Mouse (Mus musculus) megakaryocyte, embryonic 14.5 days (primary cell): ENCODE results near the gene Amh. TPM values are rescaled to one million over a fixed set of nuclear protein-coding genes. Genes with fewer than 3 reads are reported as not detected.

Source experiments
- H3K27me3 ChIP-seq: replicated peaks from 2 replicates; pipeline ENCODE3; 2012; ENCODE audit warnings: inconsistent platforms
- H3K36me3 ChIP-seq: replicated peaks from 2 replicates; pipeline ENCODE3; 2012; ENCODE audit warnings: low read length, inconsistent platforms, mixed read lengths
- H3K4me1 ChIP-seq: 2 replicates; pipeline ENCODE4 v1.6.1; 2012; ENCODE audit warnings: inconsistent platforms
- H3K4me3 ChIP-seq: replicated peaks from 2 replicates; pipeline ENCODE3; 2012; ENCODE audit warnings: moderate library complexity, mild to moderate bottlenecking, inconsistent platforms
- H3K9me3 ChIP-seq: 2 replicates; pipeline ENCODE4 v1.6.1; 2012; ENCODE audit warnings: inconsistent platforms
- FLI1 ChIP-seq: IDR thresholded peaks from 2 replicates; pipeline ENCODE4 v1.6.1; 2012; ENCODE audit warnings: low read length, inconsistent platforms, mixed read lengths
- GATA1 ChIP-seq: IDR thresholded peaks from 3 replicates; pipeline ENCODE4 v1.6.1; 2012; ENCODE audit warnings: mixed read lengths, low read length, inconsistent platforms, borderline replicate concordance
- polyA plus RNA-seq: library from polyadenylated mRNA; stranded (reverse); fragments of >175 nt; gene quantifications from 2 replicates; pipeline ENCODE4 v1.2.3, GENCODE M21; 2012; ENCODE audit warnings: low replicate concordance; ENCODE audit not compliant: insufficient read depth

Gene Amh
- polyA plus RNA-seq, 1 experiment, result 1.1 TPM

GRCm38 (mm10) chr10:80837827-80838226 lies 32.8 kb downstream of the Amh start:
- Histone ChIP-seq H3K4me3 (no peak overlapping the region), H3K9me3 (peaks cover 18% of the 10 kb centered on the region), H3K36me3 (no peaks in the 10 kb centered on the region), H3K27me3 (peaks cover 92% of the 10 kb centered on the region), H3K4me1 (peaks cover 55% of the 10 kb centered on the region)
- TF ChIP-seq FLI1 (no peak), GATA1 (no peak)

DNA sequence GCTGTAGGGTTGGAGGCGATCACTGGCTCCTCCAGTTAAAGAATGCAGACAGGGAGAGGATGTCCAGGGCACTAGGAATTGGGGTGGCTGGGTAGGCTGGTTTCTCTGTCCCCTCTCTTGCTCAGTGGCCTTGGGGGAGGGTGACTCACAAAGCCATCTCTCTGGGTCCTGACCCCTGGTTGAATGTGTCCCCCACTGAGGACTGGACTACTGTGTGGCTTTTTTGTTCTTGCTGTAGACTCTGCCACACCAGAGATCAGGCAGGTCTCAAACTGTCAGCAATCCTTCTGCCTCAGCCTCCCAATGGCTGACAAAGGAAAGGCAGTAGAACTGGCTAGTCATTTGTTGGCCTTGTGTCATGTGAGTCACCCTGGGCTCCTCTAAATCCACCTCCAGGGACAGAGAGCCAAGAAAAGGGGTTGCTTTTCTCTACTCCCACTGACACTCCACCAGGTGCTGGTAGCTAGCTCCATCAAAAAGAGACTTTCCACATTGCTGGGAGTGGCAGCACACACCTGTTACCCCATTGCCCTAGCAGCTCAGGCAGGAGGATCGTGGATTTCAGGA lies 33.4 kb downstream of the Amh start:
- peaks cover 51% of the 10 kb centered on the region for H3K4me1 ChIP-seq
- TF ChIP-seq GATA1, result no peak
- no peak for TF ChIP-seq FLI1
- peaks cover 92% of the 10 kb centered on the region for H3K27me3 ChIP-seq
- peaks cover 18% of the 10 kb centered on the region for H3K9me3 ChIP-seq
- H3K36me3 ChIP-seq, result no peaks in the 10 kb centered on the region
- no peak overlapping the region for H3K4me3 ChIP-seq

DNA sequence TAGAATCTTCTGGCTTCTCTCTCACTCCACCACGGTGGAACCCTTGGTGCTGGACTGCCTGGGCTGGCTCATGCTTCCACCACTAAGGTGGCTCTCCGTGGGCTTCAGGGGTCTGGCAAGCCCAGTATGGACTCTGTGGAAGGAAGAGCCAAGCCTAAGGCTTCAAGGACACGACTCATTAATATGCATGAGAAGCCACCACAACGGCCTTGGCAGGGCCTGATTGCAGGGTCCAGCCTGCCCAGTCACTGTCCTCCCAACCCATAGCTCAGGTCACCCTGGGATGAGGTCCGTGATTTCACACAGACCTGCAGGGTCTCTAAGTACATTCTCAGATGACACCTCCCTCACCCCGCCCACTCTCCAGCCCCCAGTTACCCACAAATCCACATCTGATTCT lies 34.8 kb downstream of the Amh start:
- no peak for TF ChIP-seq FLI1
- TF ChIP-seq GATA1, result no peak
- peaks cover 92% of the 10 kb centered on the region for H3K27me3 ChIP-seq

DNA sequence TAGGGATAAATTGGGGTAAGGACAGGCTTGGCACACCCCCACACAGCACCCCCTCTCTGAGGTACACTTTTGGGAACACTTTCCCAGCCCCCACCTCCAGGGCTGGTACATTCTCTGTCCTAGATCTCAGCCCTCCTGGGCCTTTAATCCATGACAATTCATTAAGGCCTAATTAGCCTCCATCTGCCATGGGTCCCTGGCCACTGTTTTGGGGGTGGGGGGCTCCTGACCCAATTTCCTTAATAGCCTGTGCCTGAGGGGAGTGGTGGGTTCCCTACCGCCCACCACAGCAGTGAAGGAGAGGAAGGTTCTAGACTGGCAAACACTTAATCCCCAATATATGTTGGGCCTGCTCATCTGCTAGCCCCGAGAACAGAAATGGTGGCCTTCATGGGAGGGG lies 36.6 kb downstream of the Amh start:
- H3K9me3 ChIP-seq, result no peaks in the 10 kb centered on the region
- H3K4me1 ChIP-seq, result peaks cover 41% of the 10 kb centered on the region
- TF ChIP-seq FLI1 (no peak), GATA1 (no peak)
- H3K36me3 ChIP-seq, result no peaks in the 10 kb centered on the region
- H3K27me3 ChIP-seq, result peaks cover 92% of the 10 kb centered on the region
- H3K4me3 ChIP-seq, result no peak overlapping the region

More for the DNA sequence above, 34.8 kb downstream of the Amh start:
- peaks cover 52% of the 10 kb centered on the region for H3K4me1 ChIP-seq
- no peaks in the 10 kb centered on the region for H3K36me3 ChIP-seq
- peaks cover 11% of the 10 kb centered on the region for H3K9me3 ChIP-seq
- H3K4me3 ChIP-seq, result no peak overlapping the region

- peaks cover 91% of the 10 kb centered on the region for H3K27me3 ChIP-seq
- peaks cover 34% of the 10 kb centered on the region for H3K4me1 ChIP-seq
- H3K4me3 ChIP-seq, result no peak overlapping the region
- H3K9me3 ChIP-seq, result no peaks in the 10 kb centered on the region
- no peaks in the 10 kb centered on the region for H3K36me3 ChIP-seq
- TF ChIP-seq GATA1 (no peak), FLI1 (no peak)
Observed at GRCm38 (mm10) chr10:80842334-80842733, 37.3 kb downstream of the Amh start.

GRCm38 (mm10) chr10:80843087-80843930 lies 38.3 kb downstream of the Amh start:
- Histone ChIP-seq H3K9me3 (no peaks in the 10 kb centered on the region), H3K4me3 (peak overlapping the region; percentile 82), H3K36me3 (no peaks in the 10 kb centered on the region), H3K27me3 (peaks cover 83% of the 10 kb centered on the region), H3K4me1 (peaks cover 28% of the 10 kb centered on the region)
- no peak for TF ChIP-seq GATA1
- no peak for TF ChIP-seq FLI1

DNA sequence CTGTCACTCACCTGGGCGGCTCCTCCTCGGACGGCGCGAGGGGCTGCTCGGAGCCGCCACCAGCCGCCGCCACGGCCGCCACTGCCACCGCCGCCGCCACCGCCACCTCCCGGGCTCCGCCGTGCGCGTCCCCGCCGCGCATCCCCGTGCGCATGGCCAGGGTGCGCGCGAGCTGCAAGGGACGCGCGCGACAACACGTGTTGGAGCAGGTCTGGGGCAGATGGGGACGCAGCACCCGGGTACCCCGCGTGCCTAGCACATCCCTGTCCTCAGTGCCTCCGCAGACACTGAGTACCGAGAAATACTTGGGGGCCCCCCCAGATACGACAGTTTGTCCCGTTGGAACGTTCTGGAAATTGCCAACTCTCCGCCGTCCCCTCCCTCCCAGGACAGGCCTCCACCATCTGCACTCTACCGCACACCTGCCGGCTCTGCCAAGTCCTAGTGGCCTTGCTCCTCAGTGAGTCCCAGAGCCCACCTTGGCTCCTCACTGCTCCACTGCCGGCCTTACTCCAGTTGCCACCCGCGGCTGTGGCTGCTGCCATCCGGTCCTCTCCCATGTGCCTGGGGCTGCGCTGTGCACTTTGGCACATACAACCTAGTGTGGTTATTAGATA lies 39.0 kb downstream of the Amh start, which contains the start of gene Lingo3:
Gene Lingo3, minus strand, starts transcription at position 109 of the 617 bp plus-strand sequence.
- TF ChIP-seq GATA1 (no peak), FLI1 (no peak)
- no peaks in the 10 kb centered on the region for H3K36me3 ChIP-seq
- peaks cover 78% of the 10 kb centered on the region for H3K27me3 ChIP-seq
- H3K4me1 ChIP-seq, result peaks cover 31% of the 10 kb centered on the region
- peak within 1 kb of the TSS; percentile 82 for H3K4me3 ChIP-seq
- no peaks in the 10 kb centered on the region for H3K9me3 ChIP-seq

- H3K4me1 ChIP-seq, result peaks cover 31% of the 10 kb centered on the region
Observed at GRCm38 (mm10) chr10:80845055-80845693, 40.1 kb downstream of the Amh start.

DNA sequence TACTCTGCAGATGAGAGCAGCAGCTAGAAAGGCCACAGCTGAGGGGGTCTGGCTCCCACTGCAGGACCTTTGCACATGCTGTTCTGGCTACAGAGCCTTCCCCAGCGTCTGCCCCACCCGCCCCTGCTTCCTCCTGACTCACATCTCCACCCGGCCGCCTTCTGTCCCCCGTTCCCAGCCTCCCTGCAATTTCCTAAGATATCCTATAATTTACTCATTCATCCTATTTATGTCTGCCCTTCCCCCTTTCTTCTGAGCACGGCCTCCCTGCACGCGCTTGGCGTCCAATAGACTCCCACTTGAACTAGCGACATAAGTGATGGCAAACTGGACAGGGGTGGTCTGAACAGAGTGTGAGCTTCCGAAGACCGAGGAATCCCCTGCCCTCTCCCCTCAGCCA lies 40.7 kb downstream of the Amh start:
- TF ChIP-seq GATA1 (no peak), FLI1 (no peak)
- Histone ChIP-seq H3K36me3 (peaks cover 8% of the 10 kb centered on the region), H3K27me3 (peaks cover 66% of the 10 kb centered on the region), H3K9me3 (no peaks in the 10 kb centered on the region), H3K4me3 (no peak overlapping the region), H3K4me1 (peaks cover 30% of the 10 kb centered on the region)

More at GRCm38 (mm10) chr10:80845055-80845693, 40.1 kb downstream of the Amh start:
- Histone ChIP-seq H3K4me3 (no peak overlapping the region), H3K36me3 (peaks cover 3% of the 10 kb centered on the region), H3K9me3 (no peaks in the 10 kb centered on the region), H3K27me3 (peaks cover 71% of the 10 kb centered on the region)
- TF ChIP-seq FLI1 (no peak), GATA1 (no peak)
